Mouse (Mus musculus): ENCODE measurements around the gene Olfr847.

DNA sequence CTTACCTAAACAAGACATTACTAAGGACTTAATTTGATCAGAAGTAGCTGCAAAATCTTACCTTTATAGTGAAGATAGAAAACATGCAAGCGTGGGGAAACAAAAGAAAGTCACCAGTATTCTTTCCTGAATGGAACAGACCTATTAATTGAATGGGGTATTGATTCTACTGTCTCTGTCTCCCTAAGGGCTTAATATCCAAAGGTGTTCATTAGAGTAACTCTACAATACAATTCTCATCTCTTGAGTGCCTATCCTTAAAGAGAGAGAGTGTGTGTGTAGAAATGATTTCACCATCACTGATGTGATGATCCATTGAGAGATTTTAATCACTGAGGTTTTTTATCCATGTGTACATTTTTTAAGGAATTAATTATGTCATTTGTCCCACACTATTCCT, 14.6 kb downstream of the Olfr847 start, which contains the start of gene Olfr846:
- TF ChIP-seq EP300 (IDR thresholded peaks at IDR 0.05; ENCODE audit: insufficient read depth, low read depth, low read length) (no peak), CTCF (IDR thresholded peaks at IDR 0.05; ENCODE audit: low read depth, low read length) (no peak)

Data from ES-Bruce4 (cell line).